Comparison of ENCODE assay signal across 8 mouse cellular contexts in the genomic region with DNA sequence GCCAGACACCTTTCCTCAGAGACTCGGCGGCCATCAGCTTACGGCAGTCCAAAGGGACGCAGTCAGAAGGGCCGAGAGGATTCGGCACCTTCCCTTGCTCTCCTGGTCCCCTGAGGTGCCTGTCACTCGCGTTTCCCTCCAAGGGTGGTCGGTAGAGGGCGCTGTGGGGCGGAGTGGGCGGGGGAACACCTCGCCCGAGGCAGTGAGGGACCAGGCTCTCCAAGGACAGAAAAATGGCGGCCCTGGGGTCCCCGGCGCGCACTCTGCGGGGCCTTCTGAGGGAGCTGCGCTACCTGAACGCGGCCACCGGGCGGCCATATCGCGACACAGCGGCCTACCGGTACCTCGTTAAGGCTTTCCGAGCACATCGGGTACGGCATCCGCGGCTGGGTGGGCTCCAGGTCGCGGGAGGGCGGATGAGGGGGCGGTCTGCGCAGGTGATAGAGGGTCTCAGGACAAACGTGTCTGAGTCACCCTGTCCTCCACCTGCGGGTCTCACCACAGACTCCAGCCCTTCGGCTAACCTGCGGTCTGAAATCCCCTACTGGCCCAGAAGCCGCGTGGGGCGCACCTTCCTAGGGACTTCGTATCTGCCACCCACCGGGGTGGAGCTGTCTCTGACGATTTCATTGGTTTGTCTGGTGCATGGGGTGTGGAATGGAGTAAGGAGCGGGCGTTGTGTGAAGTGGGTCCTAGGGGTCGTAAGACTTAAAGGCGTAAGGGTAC. TPM values are rescaled to one million over a fixed set of nuclear protein-coding genes. Genes with fewer than 3 reads are reported as not detected.
DNase-seq lines count a peak whose midpoint lies in the region; ATAC-seq and TF ChIP-seq lines count a peak whose summit lies in the region.

No protein-coding gene starts in this region.

- DNase-seq in Muller cell, postnatal 12 days (ENCODE audit: inconsistent ontology term) = peak; percentile 99
- DNase-seq in cerebellum, adult 9-10 months = peak; percentile 98
- DNase-seq in hindbrain, embryonic 10.5 days (ENCODE audit: low spot score) = peak; percentile 99
- peak; percentile 92 for DNase-seq in layer of hippocampus, adult 9-11 months
- DNase-seq in ovary, adult 18-20 months (ENCODE audit: low spot score) = peak; percentile 93
- DNase-seq in thymus, adult 2 months = peak; percentile 99

- no peaks in the 10 kb centered on the region for H3K9me3 ChIP-seq in hindbrain, embryonic 10.5 days
- H3K9me3 ChIP-seq in lung, embryonic 16.5 days (ENCODE audit: control insufficient read depth, low read length) = no peaks in the 10 kb centered on the region

- 0 out of 2 replicates have a peak, but pooled peaks have one; percentile 34 for TF ChIP-seq POLR2A in thymus, adult 2 months (IDR thresholded peaks at IDR 0.05; ENCODE audit: control insufficient read depth, extremely low read depth, insufficient read depth, low read length, poor library complexity)

- peak; percentile 72 for ATAC-seq in frontal cortex, adult (ENCODE audit: low TSS enrichment)
- peak; percentile 74 for ATAC-seq in lung, embryonic 16.5 days (ENCODE audit: low read depth)

- under 1% methylated on average over 53 of the region's 53 CpGs for WGBS in hindbrain, embryonic 10.5 days
- WGBS in lung, embryonic 16.5 days = under 1% methylated on average over 53 of the region's 53 CpGs
- WGBS in thymus, adult 2 months = under 1% methylated on average over 53 of the region's 53 CpGs

- H3K36me3 ChIP-seq in hindbrain, embryonic 10.5 days = peaks cover 8% of the 10 kb centered on the region
- H3K36me3 ChIP-seq in lung, embryonic 16.5 days (ENCODE audit: control insufficient read depth, insufficient read depth, low read length) = no peaks in the 10 kb centered on the region; the same call in none of the 2 replicates
- no peaks in the 10 kb centered on the region for H3K36me3 ChIP-seq in thymus, adult 2 months (ENCODE audit: control insufficient read depth, insufficient read depth, low read length)

- peak; percentile 94 for TF ChIP-seq CTCF in thymus, adult 2 months (IDR thresholded peaks at IDR 0.05; ENCODE audit: borderline replicate concordance, control insufficient read depth, extremely low read depth, insufficient read depth, low read length, poor library complexity)

- H3K27me3 ChIP-seq in hindbrain, embryonic 10.5 days (ENCODE audit: insufficient read depth, poor library complexity, severe bottlenecking) = no peaks in the 10 kb centered on the region
- H3K27me3 ChIP-seq in lung, embryonic 16.5 days (ENCODE audit: control insufficient read depth, insufficient read depth, low read depth, low read length) = no peaks in the 10 kb centered on the region
- H3K27me3 ChIP-seq in thymus, adult 2 months (ENCODE audit: control insufficient read depth, insufficient read depth, low read length) = no peaks in the 10 kb centered on the region

- peak overlapping the region; percentile 86 for H3K9ac ChIP-seq in lung, embryonic 16.5 days (ENCODE audit: low read length)

- H3K4me2 ChIP-seq in lung, embryonic 16.5 days (ENCODE audit: low read depth, low read length) = peak overlapping the region; percentile 78

- peaks cover 19% of the 10 kb centered on the region for H3K4me1 ChIP-seq in hindbrain, embryonic 10.5 days (replicated peaks)
- H3K4me1 ChIP-seq in lung, embryonic 16.5 days (replicated peaks; ENCODE audit: control insufficient read depth, insufficient read depth, low read length) = peaks cover 7% of the 10 kb centered on the region
- H3K4me1 ChIP-seq in thymus, adult 2 months (replicated peaks; ENCODE audit: control insufficient read depth, insufficient read depth, low read length) = peaks cover 3% of the 10 kb centered on the region

- H3K27ac ChIP-seq in hindbrain, embryonic 10.5 days = peak overlapping the region; percentile 98
- H3K27ac ChIP-seq in lung, embryonic 16.5 days (ENCODE audit: low read length) = peak overlapping the region; percentile 92
- peak overlapping the region; percentile 64 for H3K27ac ChIP-seq in thymus, adult 2 months (ENCODE audit: control insufficient read depth, insufficient read depth, low read length)

- H3K4me3 ChIP-seq in hindbrain, embryonic 10.5 days = peak overlapping the region; percentile 89
- peak overlapping the region; percentile 69 for H3K4me3 ChIP-seq in lung, embryonic 16.5 days (ENCODE audit: low read length)
- H3K4me3 ChIP-seq in thymus, adult 2 months (ENCODE audit: control insufficient read depth, insufficient read depth, low read length) = peak overlapping the region; percentile 77

RNA-seq across cellular contexts. Expression of a gene that starts 1.5 kb away (rescaled TPM):
- polyA plus RNA-seq in hindbrain, embryonic 10.5 days (2016; fragmentation: Nextera tagmentation; extraction: Ambion mirVana) = 121 and 131 TPM in 2 replicates
- 108 and 118 TPM in 2 replicates for polyA plus RNA-seq in lung, embryonic 16.5 days (2015; fragmentation: Nextera tagmentation; extraction: Ambion mirVana)
- polyA plus RNA-seq in thymus, adult 2 months (2012; rRNA removed) = 152 and 185 TPM in 2 replicates

RNA-seq across cellular contexts. Expression of a gene that starts 16.3 kb away (rescaled TPM):
- polyA plus RNA-seq in hindbrain, embryonic 10.5 days (2016; fragmentation: Nextera tagmentation; extraction: Ambion mirVana) = 32.7 and 36.5 TPM in 2 replicates
- polyA plus RNA-seq in lung, embryonic 16.5 days (2015; fragmentation: Nextera tagmentation; extraction: Ambion mirVana) = 40.8 and 44.2 TPM in 2 replicates
- 48.5 and 64.3 TPM in 2 replicates for polyA plus RNA-seq in thymus, adult 2 months (2012; rRNA removed)

Comparison
In these comparisons a context has a peak if more than half of its experiments do, and no peak if none do; other contexts are left out.
1. Peak in every context shown above with its lines: DNase-seq, ATAC-seq, H3K4me3 ChIP-seq and H3K27ac ChIP-seq.